Mouse (Mus musculus) skeletal muscle tissue, adult 2 months (tissue): ENCODE data around the gene Fars2.
A peak's percentile ranks its signal among the peaks of the same experiment; 100 is the strongest.
"Not testable (repeated sequence)": the region's sequence is repeated elsewhere in the genome, so short reads cannot be mapped to it uniquely, and the experiment has no call there.

Experiments used
- DNase-seq: peaks from one replicate; pipeline ENCODE4 v3.0.0-alpha.2; 2012; ENCODE audit warnings: low read depth, low spot score

Fars2 gene

GRCm38 (mm10) chr13:36367712-36368491, 250.7 kb downstream of the Fars2 start:
- no peak for DNase-seq

- no peak for DNase-seq
These were observed 251.6 kb downstream of the Fars2 start for GRCm38 (mm10) chr13:36368799-36369198.

GRCm38 (mm10) chr13:36369400-36369799, 252.2 kb downstream of the Fars2 start:
- no peak for DNase-seq

- no peak for DNase-seq
These were observed 266.0 kb downstream of the Fars2 start for GRCm38 (mm10) chr13:36383236-36383635.

GRCm38 (mm10) chr13:36386074-36386473, 268.9 kb downstream of the Fars2 start:
- peak; percentile 19 for DNase-seq

- DNase-seq: no peak
These were observed 274.7 kb downstream of the Fars2 start for GRCm38 (mm10) chr13:36391936-36392335.

- no peak for DNase-seq
These were observed 275.5 kb downstream of the Fars2 start for GRCm38 (mm10) chr13:36392666-36393065.

- DNase-seq: no peak
These were observed 283.8 kb downstream of the Fars2 start for GRCm38 (mm10) chr13:36401011-36401410.

GRCm38 (mm10) chr13:36413276-36413675, 296.1 kb downstream of the Fars2 start:
- no peak for DNase-seq

- DNase-seq: no peak
These were observed 298.0 kb downstream of the Fars2 start for GRCm38 (mm10) chr13:36415176-36415575.

GRCm38 (mm10) chr13:36416546-36416945, 299.3 kb downstream of the Fars2 start:
- no peak for DNase-seq

- DNase-seq: no peak
These were observed 302.1 kb downstream of the Fars2 start for GRCm38 (mm10) chr13:36419357-36419756.

GRCm38 (mm10) chr13:36422446-36422845, 305.2 kb downstream of the Fars2 start:
- DNase-seq: no peak

- not testable (repeated sequence) for DNase-seq
These were observed 308.9 kb downstream of the Fars2 start for GRCm38 (mm10) chr13:36425824-36426705.

GRCm38 (mm10) chr13:36429500-36430189, 312.4 kb downstream of the Fars2 start:
- no peak for DNase-seq

- no peak for DNase-seq
These were observed 313.4 kb downstream of the Fars2 start for GRCm38 (mm10) chr13:36430420-36431114.

- no peak for DNase-seq
These were observed 314.8 kb downstream of the Fars2 start for GRCm38 (mm10) chr13:36431974-36432518.

- DNase-seq: peak; percentile 34
These were observed 327.7 kb downstream of the Fars2 start for GRCm38 (mm10) chr13:36444748-36445423.

- peak; percentile 57 for DNase-seq
These were observed 330.7 kb downstream of the Fars2 start for GRCm38 (mm10) chr13:36447947-36448346.

GRCm38 (mm10) chr13:36448565-36448964, 331.4 kb downstream of the Fars2 start:
- DNase-seq: no peak
